Mouse (Mus musculus) CH12F3 (cell line): ENCODE measurements around the gene Fam133b.

ENCODE experiments used
- in situ Hi-C: fragments of 300-500 bp; cut with MboI; formaldehyde crosslinking; loops from 2 replicates; pipeline ENCODE4 v1.14.3; 2020; ENCODE audit warnings: low sequenced_read_pairs

Gene Fam133b

GRCm38 (mm10) chr5:3543629-3544479, at the start of gene Fam133b:
Gene Fam133b, plus strand, starts transcription at chr5:3543833.
- in situ Hi-C loops = no loop called here

- in situ Hi-C loops = no loop called here
Observed at GRCm38 (mm10) chr5:3493968-3494367, 49.7 kb upstream of the Fam133b start.

- in situ Hi-C loops = no loop called here
Observed at GRCm38 (mm10) chr5:3494452-3495187, 49.0 kb upstream of the Fam133b start.

- in situ Hi-C loops = no loop called here
Observed at GRCm38 (mm10) chr5:3497505-3497925, 46.1 kb upstream of the Fam133b start.

GRCm38 (mm10) chr5:3500298-3500697, 43.3 kb upstream of the Fam133b start:
- in situ Hi-C loops = no loop called here

- in situ Hi-C loops = no loop called here
Observed at GRCm38 (mm10) chr5:3500957-3501563, 42.6 kb upstream of the Fam133b start.

- in situ Hi-C loops = no loop called here
Observed at GRCm38 (mm10) chr5:3501564-3502001, 42.0 kb upstream of the Fam133b start.

- in situ Hi-C loops = no loop called here
Observed at GRCm38 (mm10) chr5:3502610-3503350, 40.9 kb upstream of the Fam133b start.

- in situ Hi-C loops = no loop called here
Observed at GRCm38 (mm10) chr5:3503373-3503772, 40.3 kb upstream of the Fam133b start.

- in situ Hi-C loops = no loop called here
Observed at GRCm38 (mm10) chr5:3503836-3504323, 39.8 kb upstream of the Fam133b start.

GRCm38 (mm10) chr5:3504453-3504852, 39.2 kb upstream of the Fam133b start:
- in situ Hi-C loops = no loop called here

GRCm38 (mm10) chr5:3505553-3505952, 38.1 kb upstream of the Fam133b start:
- in situ Hi-C loops = no loop called here

- in situ Hi-C loops = no loop called here
Observed at GRCm38 (mm10) chr5:3508480-3509381, 34.9 kb upstream of the Fam133b start.

- in situ Hi-C loops = no loop called here
Observed at GRCm38 (mm10) chr5:3509503-3509902, 34.1 kb upstream of the Fam133b start.

- in situ Hi-C loops = loop anchor here (10.0 kb wide), 1 partner anchor 156 kb away; no protein-coding TSS in a partner anchor
Observed at GRCm38 (mm10) chr5:3511097-3511795, 32.4 kb upstream of the Fam133b start.

- in situ Hi-C loops = loop anchor here (10.0 kb wide), 1 partner anchor 158 kb away; no protein-coding TSS in a partner anchor
Observed at GRCm38 (mm10) chr5:3512584-3512983, 31.0 kb upstream of the Fam133b start.

- in situ Hi-C loops = loop anchor here (10.0 kb wide), 1 partner anchor 160 kb away; no protein-coding TSS in a partner anchor
Observed at GRCm38 (mm10) chr5:3514901-3515311, 28.7 kb upstream of the Fam133b start.

- in situ Hi-C loops = loop anchor here (10.0 kb wide), 1 partner anchor 161 kb away; no protein-coding TSS in a partner anchor
Observed at GRCm38 (mm10) chr5:3515477-3515876, 28.2 kb upstream of the Fam133b start.
